Mouse (Mus musculus): ENCODE results near the gene Gm10273.

DNA sequence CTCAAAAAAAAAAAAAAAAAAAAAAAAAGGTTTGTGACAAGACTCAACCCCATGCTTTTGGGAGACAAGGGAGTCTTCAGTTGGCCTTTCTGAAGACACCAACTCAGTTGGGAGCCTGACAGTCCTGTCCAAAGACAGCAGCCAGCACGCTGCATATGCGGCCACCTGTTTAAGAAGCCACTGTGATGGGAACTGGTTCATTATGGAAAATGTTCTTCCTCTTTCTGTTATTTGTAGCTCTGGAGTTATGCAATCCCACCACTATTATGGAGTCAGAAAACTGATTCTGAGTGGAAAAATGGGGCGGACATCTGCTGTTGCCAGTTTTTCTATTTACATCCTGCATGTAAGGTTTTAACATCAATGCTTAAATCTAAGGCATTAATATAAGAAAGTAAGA lies 5.8 kb upstream of the Gm10273 start:
- no peak for TF ChIP-seq POLR2A (IDR thresholded peaks at IDR 0.05; ENCODE audit: insufficient read length, low read depth)
- TF ChIP-seq USF1 (IDR thresholded peaks at IDR 0.05; ENCODE audit: low read depth), result no peak
- no peak for TF ChIP-seq MYOG (IDR thresholded peaks at IDR 0.05; ENCODE audit: control insufficient read depth in 1 of 3, insufficient read depth in 1 of 3, insufficient read length in 2 of 3, low read depth in 2 of 3)
- TF ChIP-seq SRF (IDR thresholded peaks at IDR 0.05; ENCODE audit: control insufficient read depth, insufficient read length, low read depth), result no peak
- TF ChIP-seq CEBPB (IDR thresholded peaks at IDR 0.05; ENCODE audit: insufficient read depth, poor library complexity, severe bottlenecking), result no peak
- TF ChIP-seq MAX (IDR thresholded peaks at IDR 0.05; ENCODE audit: low read depth), result no peak
- no peak for TF ChIP-seq POLR2AphosphoS2 (IDR thresholded peaks at IDR 0.05; ENCODE audit: insufficient read length, low read depth)
- TF ChIP-seq REST (IDR thresholded peaks at IDR 0.05; ENCODE audit: insufficient read depth, insufficient read length), result no peak

All from myocyte (in vitro differentiated cells).